Mouse (Mus musculus) neural tube, embryonic 11.5 days (tissue): ENCODE results near the gene Uaca. TPM values are rescaled to one million over a fixed set of nuclear protein-coding genes. Genes with fewer than 3 reads are reported as not detected.

Experiments
- ATAC-seq: fragments of 200-750 bp; cut with Nextera tagmentation; 2 replicates; pipeline ENCODE4 v1.8.0; 2017; ENCODE audit warnings: moderate number of reproducible peaks, mild to moderate bottlenecking, moderate TSS enrichment, moderate library complexity; ENCODE audit not compliant: insufficient read depth, low FRiP score, low TSS enrichment
- DNase-seq: peaks from one replicate; pipeline ENCODE4 v3.0.0-alpha.2; 2015; ENCODE audit warnings: low spot score
- H3K27ac ChIP-seq: fragments of 300-500 bp; sonication (generic); 2 replicates; pipeline ENCODE4 v1.5.1; 2014; ENCODE audit warnings: low read depth, mild to moderate bottlenecking, low read length
- H3K27me3 ChIP-seq: fragments of 300-500 bp; sonication (generic); 2 replicates; pipeline ENCODE4 v1.6.1; 2014; ENCODE audit warnings: mild to moderate bottlenecking, low read length, mixed read lengths; ENCODE audit not compliant: control insufficient read depth, insufficient read depth
- H3K36me3 ChIP-seq: fragments of 300-500 bp; sonication (generic); 2 replicates; pipeline ENCODE4 v1.6.1; 2014; ENCODE audit warnings: mild to moderate bottlenecking, low read length, moderate library complexity, mixed read lengths; ENCODE audit not compliant: control insufficient read depth, insufficient read depth
- H3K4me1 ChIP-seq: fragments of 300-500 bp; sonication (generic); 2 replicates; pipeline ENCODE4 v1.6.1; 2014; ENCODE audit warnings: low read length, mixed read lengths; ENCODE audit not compliant: control insufficient read depth, insufficient read depth
- H3K4me2 ChIP-seq: fragments of 300-500 bp; sonication (generic); 2 replicates; pipeline ENCODE4 v1.6.1; 2014; ENCODE audit warnings: low read depth, mild to moderate bottlenecking, moderate library complexity
- H3K4me3 ChIP-seq: fragments of 300-500 bp; sonication (generic); 2 replicates; pipeline ENCODE4 v1.5.1; 2014; ENCODE audit warnings: low read depth, low read length
- H3K9ac ChIP-seq: fragments of 300-500 bp; sonication (generic); 2 replicates; pipeline ENCODE4 v1.6.1; 2014; ENCODE audit warnings: mild to moderate bottlenecking, low read length
- H3K9me3 ChIP-seq: fragments of 300-500 bp; sonication (generic); 2 replicates; pipeline ENCODE4 v1.6.1; 2016; ENCODE audit warnings: low read length; ENCODE audit not compliant: control insufficient read depth
- WGBS: fragments of 180-500 bp; shearing (Covaris S2); extraction: QIAGEN DNeasy Blood & Tissue Kit; methylation state at CpG from one replicate; pipeline ENCODE4 v1.1.7; 2014; 5-methylcytosine and 5-hydroxymethylcytosine counted together
- polyA plus RNA-seq: library from polyadenylated mRNA; unstranded; fragments of >200 nt; fragmentation: Nextera tagmentation; extraction: Ambion mirVana; gene quantifications from 2 replicates; pipeline ENCODE4 v1.2.1, GENCODE M21; 2014

Uaca gene
- polyA plus RNA-seq, 1 experiment from 2014 or later, result 21.9 TPM

- Histone ChIP-seq H3K9me3 (no peaks in the 10 kb centered on the region), H3K27ac (no peak overlapping the region), H3K27me3 (no peaks in the 10 kb centered on the region), H3K4me1 (peaks cover 15% of the 10 kb centered on the region), H3K4me2 (no peak overlapping the region), H3K4me3 (no peak overlapping the region), H3K36me3 (no peaks in the 10 kb centered on the region), H3K9ac (no peak overlapping the region)
- DNase-seq, result no peak
- no peak for ATAC-seq
- 68% methylated on average over 5 of the region's 5 CpGs for WGBS
Observed at GRCm38 (mm10) chr9:60836151-60836550, 41.8 kb downstream of the Uaca start.

DNA sequence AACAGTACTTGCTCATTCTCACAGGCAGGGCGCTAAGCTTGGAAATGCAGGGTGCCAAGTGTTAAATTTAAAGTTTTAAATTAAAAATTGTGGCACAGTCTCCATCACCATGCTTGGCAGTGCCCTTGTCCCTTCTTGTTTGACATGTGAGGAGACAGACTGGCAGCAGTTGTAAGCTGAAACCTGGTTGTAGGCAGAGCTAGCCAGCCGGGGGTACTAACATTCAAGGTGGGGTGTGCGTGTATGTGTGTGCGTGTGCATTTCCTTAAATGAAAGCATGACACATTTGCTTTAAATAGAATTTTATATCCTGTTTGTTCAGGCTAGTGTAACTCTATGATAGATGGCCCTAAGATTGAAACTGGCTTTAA, 42.7 kb downstream of the Uaca start:
- H3K9me3 ChIP-seq, result no peaks in the 10 kb centered on the region
- no peak overlapping the region for H3K27ac ChIP-seq
- ATAC-seq (no peak), DNase-seq (no peak)
- no peaks in the 10 kb centered on the region for H3K27me3 ChIP-seq
- no peak overlapping the region for H3K4me2 ChIP-seq
- no peaks in the 10 kb centered on the region for H3K36me3 ChIP-seq
- H3K9ac ChIP-seq, result no peak overlapping the region
- peaks cover 15% of the 10 kb centered on the region for H3K4me1 ChIP-seq
- WGBS, result 74% methylated on average over 4 of the region's 4 CpGs
- no peak overlapping the region for H3K4me3 ChIP-seq

DNA sequence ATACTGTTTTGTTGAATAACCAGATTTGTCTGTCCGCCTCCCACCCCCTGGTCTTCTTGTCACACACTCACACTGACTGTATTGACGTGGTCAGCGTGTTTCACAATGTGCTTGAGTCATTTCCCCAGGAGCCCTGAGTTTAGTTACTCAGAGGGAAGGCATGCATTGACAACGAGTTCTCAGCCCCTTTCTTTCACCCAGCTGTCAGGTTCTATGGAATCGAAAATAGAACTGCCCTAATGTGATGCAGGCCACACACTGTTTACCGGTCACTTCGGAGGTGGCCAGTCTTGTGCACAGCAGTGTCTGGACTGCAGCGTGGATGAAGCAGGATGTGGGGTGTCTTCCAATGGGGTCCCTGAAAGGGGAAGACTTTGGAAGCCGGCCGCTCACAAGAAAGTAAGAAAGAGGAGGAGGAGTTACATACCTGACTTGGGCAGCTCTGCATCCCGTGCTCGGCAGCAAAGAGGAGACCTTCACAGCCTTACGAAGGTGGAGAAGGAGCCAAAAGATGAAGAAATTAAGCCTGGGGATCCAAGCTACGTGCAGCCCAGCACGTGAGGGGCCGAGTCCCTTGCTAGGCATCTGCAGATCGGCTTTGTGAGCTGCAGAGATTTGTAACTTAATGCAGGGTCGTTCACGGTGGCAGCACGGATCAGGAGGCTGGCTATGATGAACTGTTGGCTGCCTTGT, 43.3 kb downstream of the Uaca start:
- 27% methylated on average over 20 of the region's 20 CpGs for WGBS
- Histone ChIP-seq H3K4me3 (no peak overlapping the region), H3K27me3 (no peaks in the 10 kb centered on the region), H3K4me2 (peak overlapping the region; percentile 35), H3K27ac (peak overlapping the region; percentile 37; the same call in 1 of the 2 replicates), H3K36me3 (no peaks in the 10 kb centered on the region), H3K9ac (peak overlapping the region; percentile 47), H3K4me1 (peaks cover 15% of the 10 kb centered on the region), H3K9me3 (no peaks in the 10 kb centered on the region)
- no peak for ATAC-seq
- peak; percentile 41 for DNase-seq

GRCm38 (mm10) chr9:60838331-60838872, 44.1 kb downstream of the Uaca start:
- no peak overlapping the region; the same call in 1 of the 2 replicates for H3K4me2 ChIP-seq
- H3K9ac ChIP-seq, result no peak overlapping the region
- H3K27ac ChIP-seq, result no peak overlapping the region
- no peaks in the 10 kb centered on the region for H3K27me3 ChIP-seq
- DNase-seq, result no peak
- 62% methylated on average over 9 of the region's 9 CpGs for WGBS
- no peak for ATAC-seq
- peaks cover 15% of the 10 kb centered on the region for H3K4me1 ChIP-seq
- no peaks in the 10 kb centered on the region for H3K36me3 ChIP-seq
- no peak overlapping the region for H3K4me3 ChIP-seq
- H3K9me3 ChIP-seq, result no peaks in the 10 kb centered on the region

DNA sequence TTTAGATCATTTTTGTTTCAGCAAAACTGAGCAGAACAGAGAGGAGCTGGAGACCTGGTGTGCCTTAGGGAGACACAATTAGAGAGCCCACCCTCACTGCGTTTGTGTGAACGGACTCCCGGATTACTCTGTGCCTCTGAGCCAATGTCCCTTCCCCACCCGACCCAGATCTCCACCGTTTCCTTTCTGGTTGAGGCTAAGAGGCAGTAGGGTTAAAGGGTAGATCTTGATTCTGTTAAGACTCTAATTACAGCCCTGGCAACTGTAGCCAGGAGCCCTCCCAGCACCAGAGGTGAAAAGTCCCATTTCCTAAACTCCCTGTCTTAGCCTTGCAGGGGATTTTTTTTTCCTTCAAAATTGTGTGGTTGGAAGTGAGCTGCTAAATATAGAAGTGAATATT, 47.1 kb downstream of the Uaca start:
- no peaks in the 10 kb centered on the region for H3K36me3 ChIP-seq
- ATAC-seq (no peak), DNase-seq (no peak)
- H3K4me3 ChIP-seq, result no peak overlapping the region
- H3K4me1 ChIP-seq, result peaks cover 15% of the 10 kb centered on the region
- H3K9ac ChIP-seq, result no peak overlapping the region
- H3K9me3 ChIP-seq, result no peaks in the 10 kb centered on the region
- no peaks in the 10 kb centered on the region for H3K27me3 ChIP-seq
- H3K27ac ChIP-seq, result no peak overlapping the region
- 64% methylated on average over 5 of the region's 5 CpGs for WGBS
- H3K4me2 ChIP-seq, result no peak overlapping the region

DNA sequence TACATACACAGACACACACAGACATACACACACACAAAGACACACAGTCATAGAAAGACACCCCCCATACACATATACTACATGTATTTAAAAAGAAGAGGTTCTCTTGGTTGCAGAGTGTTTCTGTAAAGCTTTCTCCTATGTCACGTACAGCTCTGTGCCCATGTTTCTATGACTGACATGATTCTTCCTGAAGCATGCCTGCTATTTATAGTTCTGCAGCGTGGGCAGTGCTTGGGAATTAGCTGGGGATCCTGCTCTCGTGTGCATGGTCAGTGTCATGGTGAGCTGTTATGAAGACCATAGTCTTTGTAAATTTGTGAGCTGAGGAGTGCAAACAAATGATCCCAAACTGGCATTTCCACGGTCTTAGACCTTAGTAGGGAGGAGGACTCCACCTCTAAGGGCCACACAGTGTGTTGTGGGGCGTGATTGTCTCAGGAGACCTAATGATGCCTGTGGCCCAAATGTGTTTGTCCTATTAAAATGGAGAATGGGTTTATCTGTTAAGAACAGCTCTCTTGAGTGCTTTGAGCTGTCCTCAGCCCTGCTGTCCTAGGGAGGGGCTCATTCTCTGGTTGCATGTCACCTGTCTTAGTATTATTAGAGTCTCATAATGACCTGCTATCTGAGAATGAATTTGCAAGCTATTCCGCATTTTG, 49.2 kb downstream of the Uaca start:
- 81% methylated on average over 6 of the region's 6 CpGs for WGBS
- H3K9ac ChIP-seq, result no peak overlapping the region

GRCm38 (mm10) chr9:60848730-60849129, 54.4 kb downstream of the Uaca start:
- no peaks in the 10 kb centered on the region for H3K9me3 ChIP-seq
- no peak overlapping the region for H3K27ac ChIP-seq
- DNase-seq (peak; percentile 36), ATAC-seq (no peak)
- no peak overlapping the region for H3K9ac ChIP-seq
- no peaks in the 10 kb centered on the region for H3K27me3 ChIP-seq
- no peak overlapping the region for H3K4me3 ChIP-seq
- no peaks in the 10 kb centered on the region for H3K36me3 ChIP-seq
- WGBS, result 39% methylated on average over 9 of the region's 9 CpGs
- H3K4me2 ChIP-seq, result no peak overlapping the region
- H3K4me1 ChIP-seq, result 0 out of 2 replicates have a peak, but pooled peaks cover 3% of the 10 kb centered on the region

More for the DNA sequence above, 49.2 kb downstream of the Uaca start:
- no peak overlapping the region for H3K27ac ChIP-seq
- no peak overlapping the region for H3K4me2 ChIP-seq
- ATAC-seq, result no peak
- no peak for DNase-seq
- H3K4me3 ChIP-seq, result no peak overlapping the region
- peaks cover under 1% of the 10 kb centered on the region; the same call in 1 of the 2 replicates for H3K4me1 ChIP-seq
- H3K27me3 ChIP-seq, result no peaks in the 10 kb centered on the region
- H3K9me3 ChIP-seq, result no peaks in the 10 kb centered on the region
- H3K36me3 ChIP-seq, result no peaks in the 10 kb centered on the region

- 87% methylated on average over 12 of the region's 12 CpGs for WGBS
- DNase-seq (no peak), ATAC-seq (no peak)
Observed at GRCm38 (mm10) chr9:60849986-60850385, 55.6 kb downstream of the Uaca start.

DNA sequence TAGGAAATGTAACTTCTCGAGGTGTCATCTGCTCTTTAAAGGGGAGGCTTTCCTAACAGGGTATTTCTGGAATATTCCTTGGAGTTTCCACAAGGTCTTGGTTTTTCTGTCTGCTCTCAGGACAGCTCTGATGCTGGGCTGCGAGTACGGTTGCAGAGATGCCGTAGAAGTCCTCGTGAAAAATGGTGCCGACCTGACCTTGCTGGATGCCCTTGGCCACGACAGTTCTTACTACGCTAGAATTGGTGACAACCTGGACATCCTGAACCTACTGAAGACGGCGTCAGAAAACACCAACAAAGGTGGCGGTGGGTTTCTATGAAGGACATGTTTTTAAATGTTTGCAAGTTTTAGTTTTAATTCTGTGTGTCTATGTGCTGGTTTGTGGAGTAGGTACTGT, 59.9 kb downstream of the Uaca start:
- 94% methylated on average over 11 of the region's 11 CpGs for WGBS
- H3K27me3 ChIP-seq, result no peaks in the 10 kb centered on the region
- H3K9ac ChIP-seq, result no peak overlapping the region
- no peaks in the 10 kb centered on the region for H3K36me3 ChIP-seq
- H3K4me2 ChIP-seq, result no peak overlapping the region
- ATAC-seq, result no peak
- H3K9me3 ChIP-seq, result no peaks in the 10 kb centered on the region
- no peak for DNase-seq
- H3K27ac ChIP-seq, result no peak overlapping the region
- no peaks in the 10 kb centered on the region for H3K4me1 ChIP-seq
- no peak overlapping the region for H3K4me3 ChIP-seq

More at GRCm38 (mm10) chr9:60849986-60850385, 55.6 kb downstream of the Uaca start:
- H3K4me1 ChIP-seq, result 0 out of 2 replicates have a peak, but pooled peaks cover 3% of the 10 kb centered on the region
- no peak overlapping the region for H3K4me2 ChIP-seq
- no peaks in the 10 kb centered on the region for H3K36me3 ChIP-seq
- H3K4me3 ChIP-seq, result no peak overlapping the region
- H3K27me3 ChIP-seq, result no peaks in the 10 kb centered on the region
- H3K27ac ChIP-seq, result no peak overlapping the region
- H3K9me3 ChIP-seq, result no peaks in the 10 kb centered on the region
- H3K9ac ChIP-seq, result no peak overlapping the region
